Comparison of ENCODE assay signal across 12 mouse cellular contexts in genomic region chr12:52027963-52028362, GRCm38 (mm10).
"Had no signal": no experiment of that assay in that cellular context is flagged by ENCODE, and none has a peak within 500 bp of the region (broad histone marks: within the 10 kb centered on the region; RNA-seq: fewer than 3 reads in every experiment).

Gpr33 (minus strand) TSS chr12:52028063.

- DNase-seq: left cerebral cortex, postnatal 4 days; liver; liver, embryonic 13.5 days; liver, postnatal 0 days; lung, adult 18-20 months; lung, adult 2 months; lung, embryonic 14.5 days; lung, postnatal 10 days; lung, postnatal 14 days; lung, postnatal 36 days; lung, postnatal 4 days; midbrain, embryonic 14.5 days had no signal
